Mouse (Mus musculus): Measurements from ENCODE around the gene Gm30302.

The Gm30302 gene

GRCm38 (mm10) chr13:49762208-49762607 lies 36.6 kb downstream of the Gm30302 start:
- no peak for TF ChIP-seq GATA4 (IDR thresholded peaks at IDR 0.05; ENCODE audit: insufficient replicate concordance, low read length)

- TF ChIP-seq GATA4 (IDR thresholded peaks at IDR 0.05; ENCODE audit: insufficient replicate concordance, low read length): no peak
Measured at GRCm38 (mm10) chr13:49760675-49761074, 38.1 kb downstream of the Gm30302 start.

- no peak for TF ChIP-seq GATA4 (IDR thresholded peaks at IDR 0.05; ENCODE audit: insufficient replicate concordance, low read length)
Measured at GRCm38 (mm10) chr13:49757966-49758365, 40.8 kb downstream of the Gm30302 start.

- no peak for TF ChIP-seq GATA4 (IDR thresholded peaks at IDR 0.05; ENCODE audit: insufficient replicate concordance, low read length)
Measured at GRCm38 (mm10) chr13:49756591-49756990, 42.2 kb downstream of the Gm30302 start.

GRCm38 (mm10) chr13:49741285-49742040 lies 57.3 kb downstream of the Gm30302 start:
- TF ChIP-seq GATA4 (IDR thresholded peaks at IDR 0.05; ENCODE audit: insufficient replicate concordance, low read length): no peak

- no peak for TF ChIP-seq GATA4 (IDR thresholded peaks at IDR 0.05; ENCODE audit: insufficient replicate concordance, low read length)
Measured at GRCm38 (mm10) chr13:49738011-49738410, 60.8 kb downstream of the Gm30302 start.

DNA sequence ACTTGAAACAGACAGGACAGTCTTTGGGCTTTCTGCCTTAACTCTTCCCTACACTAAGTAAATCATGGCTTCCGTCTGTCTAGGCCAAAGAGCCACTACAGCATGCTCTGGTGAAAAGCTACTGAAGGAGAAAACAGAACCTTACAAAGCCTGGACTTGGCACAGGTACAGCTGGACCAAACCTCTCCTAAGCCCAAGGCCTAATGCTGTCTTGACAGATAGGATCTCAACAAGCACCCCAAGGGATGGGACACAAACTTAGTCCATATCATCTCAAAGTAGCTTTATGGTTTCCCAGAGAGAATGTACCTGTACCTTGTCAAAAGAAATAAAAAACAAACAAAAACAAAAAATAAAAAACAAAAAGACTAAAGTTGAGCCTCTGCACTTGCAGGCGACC lies 62.4 kb downstream of the Gm30302 start:
- no peak for TF ChIP-seq GATA4 (IDR thresholded peaks at IDR 0.05; ENCODE audit: insufficient replicate concordance, low read length)
